Mouse (Mus musculus): ENCODE results near the gene Foxo6. TPM values are rescaled to one million over a fixed set of nuclear protein-coding genes. Genes with fewer than 3 reads are reported as not detected.
A peak's percentile ranks its signal among the peaks of the same experiment; 100 is the strongest.

Foxo6 gene
- polyA plus RNA-seq, 1 experiment from 2014 or later, result 2.0 TPM

DNA sequence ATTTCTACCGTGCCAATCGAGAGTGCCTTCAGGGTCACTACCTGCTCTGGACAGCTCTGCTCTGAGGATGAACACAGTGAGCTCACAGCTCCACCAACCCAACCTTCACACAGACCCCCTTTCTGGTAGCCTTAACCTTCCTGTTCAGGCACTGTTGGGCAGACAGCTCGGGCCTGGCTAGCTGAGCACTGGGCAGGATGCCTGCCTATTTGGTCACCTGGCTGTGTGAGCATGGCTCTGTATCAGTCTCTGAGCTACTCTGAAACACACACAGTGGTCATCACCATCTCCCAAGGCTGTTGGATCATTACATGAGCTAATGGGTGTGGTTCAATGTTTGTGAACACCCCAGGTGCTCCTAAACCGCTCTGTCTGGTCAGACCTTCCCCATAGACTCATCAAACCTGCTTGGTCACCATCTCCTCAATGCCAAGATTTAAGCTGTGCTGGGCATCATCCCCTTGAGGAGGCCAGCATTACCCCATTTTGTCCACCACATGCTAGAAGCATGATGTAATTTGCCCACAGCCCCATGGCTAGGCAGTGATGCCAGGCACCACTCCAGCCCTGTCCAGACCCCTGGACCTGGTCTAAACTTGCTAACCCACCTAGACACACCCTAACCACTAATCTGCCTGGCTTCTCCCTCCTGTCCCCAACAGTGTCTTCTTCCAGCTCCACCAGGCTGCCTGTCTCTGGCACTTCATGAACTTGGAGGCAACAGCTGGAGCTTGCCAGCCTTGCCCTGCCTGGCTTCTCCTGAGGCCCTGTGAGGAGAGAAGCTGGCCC is 16.8 kb downstream of the Foxo6 start:
- no peaks in the 10 kb centered on the region for H3K9me3 ChIP-seq (ENCODE audit: control insufficient read depth, low read length)
- no peak overlapping the region for H3K4me3 ChIP-seq (replicated peaks; ENCODE audit: low read depth, low read length)
- ATAC-seq (ENCODE audit: low FRiP score, low TSS enrichment) (no peak), DNase-seq (no peak)
- H3K4me1 ChIP-seq (ENCODE audit: control insufficient read depth, insufficient read depth, low read length), result peaks cover 37% of the 10 kb centered on the region
- H3K36me3 ChIP-seq (ENCODE audit: control insufficient read depth, insufficient read depth, low read length), result peaks cover 6% of the 10 kb centered on the region; the same call in 1 of the 2 replicates
- H3K27ac ChIP-seq (replicated peaks; ENCODE audit: low read depth, low read length), result no peak overlapping the region
- H3K9ac ChIP-seq (replicated peaks; ENCODE audit: low read length), result no peak overlapping the region
- peaks cover 56% of the 10 kb centered on the region for H3K27me3 ChIP-seq (ENCODE audit: control insufficient read depth, insufficient read depth, low read length)
- 73% methylated on average over 4 of the region's 4 CpGs for WGBS
- no peak overlapping the region for H3K4me2 ChIP-seq (ENCODE audit: low read length)

DNA sequence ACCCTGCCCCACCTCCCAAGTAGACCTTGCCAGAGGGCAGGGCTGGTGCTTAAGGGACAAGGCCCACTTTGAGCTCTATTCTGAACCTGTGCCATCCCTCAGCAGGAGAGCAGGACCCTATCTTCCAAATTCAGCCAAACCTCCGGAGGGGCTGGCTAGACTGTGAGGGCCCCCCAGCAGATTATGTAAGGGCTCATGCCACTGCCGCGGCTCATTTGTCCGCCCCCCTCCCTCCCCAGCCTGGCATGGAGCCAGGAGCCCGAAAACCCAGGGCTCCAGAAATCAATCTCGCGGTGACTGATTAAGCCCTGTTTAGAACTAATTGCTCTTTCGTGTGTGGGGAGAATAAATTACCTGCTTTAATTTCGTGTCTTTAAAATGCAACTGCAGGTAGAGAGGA is 17.7 kb downstream of the Foxo6 start:
- DNase-seq (peak; percentile 73), ATAC-seq (ENCODE audit: low FRiP score, low TSS enrichment) (no peak)
- H3K9ac ChIP-seq (replicated peaks; ENCODE audit: low read length), result no peak overlapping the region
- H3K27ac ChIP-seq (replicated peaks; ENCODE audit: low read depth, low read length), result no peak overlapping the region
- H3K9me3 ChIP-seq (ENCODE audit: control insufficient read depth, low read length), result no peaks in the 10 kb centered on the region
- 8% methylated on average over 9 of the region's 9 CpGs for WGBS
- H3K4me3 ChIP-seq (replicated peaks; ENCODE audit: low read depth, low read length), result no peak overlapping the region
- H3K4me1 ChIP-seq (ENCODE audit: control insufficient read depth, insufficient read depth, low read length), result peaks cover 37% of the 10 kb centered on the region
- H3K27me3 ChIP-seq (ENCODE audit: control insufficient read depth, insufficient read depth, low read length), result peaks cover 58% of the 10 kb centered on the region
- peaks cover 6% of the 10 kb centered on the region; the same call in 1 of the 2 replicates for H3K36me3 ChIP-seq (ENCODE audit: control insufficient read depth, insufficient read depth, low read length)
- no peak overlapping the region for H3K4me2 ChIP-seq (ENCODE audit: low read length)

DNA sequence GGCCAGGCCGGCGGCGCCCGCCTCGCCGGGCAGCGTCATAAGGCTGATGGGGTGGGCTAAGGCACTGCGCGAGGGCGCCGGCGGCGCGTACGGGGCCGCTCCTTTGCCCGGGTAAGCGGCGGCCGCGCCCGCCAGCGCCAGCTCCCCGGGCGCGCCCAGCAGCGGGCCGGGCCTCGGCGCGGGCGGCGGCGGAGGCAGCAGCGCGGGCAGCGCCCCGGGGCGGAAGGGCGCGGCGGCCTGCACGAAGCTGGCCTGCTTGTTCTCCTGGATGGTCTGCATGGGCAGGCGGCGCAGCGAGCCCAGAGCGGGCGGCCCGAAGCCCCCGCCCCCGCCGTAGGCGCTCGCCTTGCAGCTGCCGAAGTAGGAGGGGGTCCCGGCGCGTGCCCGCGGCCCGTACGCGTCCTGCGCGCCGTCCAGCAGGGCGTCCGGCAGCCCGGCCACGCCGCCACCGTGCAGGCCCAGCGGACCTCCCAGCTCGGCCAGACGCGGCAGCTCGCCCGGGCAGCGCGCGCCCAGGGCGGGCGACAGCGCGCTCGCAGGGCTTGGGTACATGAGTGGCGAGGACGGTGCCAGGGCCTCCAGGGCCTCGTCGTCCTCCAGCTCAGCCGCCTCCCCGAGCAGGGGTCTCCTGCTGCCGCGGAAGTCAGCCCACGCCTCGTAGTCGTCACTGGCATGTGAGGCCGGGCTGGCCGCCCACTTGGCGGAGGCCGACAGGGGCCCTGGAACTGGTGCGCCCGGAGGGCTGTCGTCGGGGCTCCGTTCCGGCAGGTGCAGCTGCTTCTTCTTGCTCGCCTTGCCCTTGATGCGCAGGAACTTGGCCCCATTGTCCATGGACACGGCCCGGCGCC is 18.7 kb downstream of the Foxo6 start:
- peaks cover 63% of the 10 kb centered on the region for H3K27me3 ChIP-seq (ENCODE audit: control insufficient read depth, insufficient read depth, low read length)
- WGBS, result 1% methylated on average over 101 of the region's 112 CpGs
- no peaks in the 10 kb centered on the region for H3K9me3 ChIP-seq (ENCODE audit: control insufficient read depth, low read length)
- ATAC-seq (ENCODE audit: low FRiP score, low TSS enrichment), result peak; percentile 50; the same call in 1 of the 2 replicates
- H3K4me2 ChIP-seq (ENCODE audit: low read length), result peak overlapping the region; percentile 53
- peaks cover 6% of the 10 kb centered on the region; the same call in 1 of the 2 replicates for H3K36me3 ChIP-seq (ENCODE audit: control insufficient read depth, insufficient read depth, low read length)
- H3K27ac ChIP-seq (replicated peaks; ENCODE audit: low read depth, low read length), result peak overlapping the region; percentile 41; the same call in 1 of the 2 replicates
- H3K4me1 ChIP-seq (ENCODE audit: control insufficient read depth, insufficient read depth, low read length), result peaks cover 46% of the 10 kb centered on the region
- peak; percentile 64 for DNase-seq
- H3K9ac ChIP-seq (replicated peaks; ENCODE audit: low read length), result peak overlapping the region; percentile 29; the same call in 1 of the 2 replicates
- H3K4me3 ChIP-seq (replicated peaks; ENCODE audit: low read depth, low read length), result peak overlapping the region; percentile 28

DNA sequence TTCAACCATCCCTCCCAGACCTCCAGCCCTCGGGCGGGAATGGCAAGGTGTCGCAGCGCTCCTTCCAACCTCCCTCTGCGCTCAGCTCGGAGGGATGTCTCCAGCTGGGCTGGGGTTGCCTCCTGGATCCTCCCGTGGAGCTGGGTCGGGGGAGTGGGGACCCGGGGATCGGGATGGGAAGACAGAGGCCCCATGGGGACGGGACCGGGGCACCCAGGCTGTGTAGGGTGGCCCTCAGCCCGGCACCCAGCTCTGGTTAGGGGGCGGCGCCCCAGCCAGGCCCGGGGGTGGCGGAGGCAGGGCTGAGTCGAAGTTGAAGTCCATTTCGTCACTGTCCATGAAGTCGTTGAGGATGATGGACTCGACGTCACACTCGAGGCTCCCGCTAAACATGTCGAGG is 19.5 kb downstream of the Foxo6 start:
- H3K4me3 ChIP-seq (replicated peaks; ENCODE audit: low read depth, low read length), result peak overlapping the region; percentile 28
- peaks cover 52% of the 10 kb centered on the region for H3K4me1 ChIP-seq (ENCODE audit: control insufficient read depth, insufficient read depth, low read length)
- H3K9me3 ChIP-seq (ENCODE audit: control insufficient read depth, low read length), result no peaks in the 10 kb centered on the region
- DNase-seq (no peak), ATAC-seq (ENCODE audit: low FRiP score, low TSS enrichment) (no peak)
- WGBS, result 10% methylated on average over 25 of the region's 25 CpGs
- H3K4me2 ChIP-seq (ENCODE audit: low read length), result peak overlapping the region; percentile 53
- peaks cover 6% of the 10 kb centered on the region; the same call in 1 of the 2 replicates for H3K36me3 ChIP-seq (ENCODE audit: control insufficient read depth, insufficient read depth, low read length)
- H3K27ac ChIP-seq (replicated peaks; ENCODE audit: low read depth, low read length), result no peak overlapping the region
- H3K27me3 ChIP-seq (ENCODE audit: control insufficient read depth, insufficient read depth, low read length), result peaks cover 63% of the 10 kb centered on the region
- peak overlapping the region; percentile 29; the same call in 1 of the 2 replicates for H3K9ac ChIP-seq (replicated peaks; ENCODE audit: low read length)

DNA sequence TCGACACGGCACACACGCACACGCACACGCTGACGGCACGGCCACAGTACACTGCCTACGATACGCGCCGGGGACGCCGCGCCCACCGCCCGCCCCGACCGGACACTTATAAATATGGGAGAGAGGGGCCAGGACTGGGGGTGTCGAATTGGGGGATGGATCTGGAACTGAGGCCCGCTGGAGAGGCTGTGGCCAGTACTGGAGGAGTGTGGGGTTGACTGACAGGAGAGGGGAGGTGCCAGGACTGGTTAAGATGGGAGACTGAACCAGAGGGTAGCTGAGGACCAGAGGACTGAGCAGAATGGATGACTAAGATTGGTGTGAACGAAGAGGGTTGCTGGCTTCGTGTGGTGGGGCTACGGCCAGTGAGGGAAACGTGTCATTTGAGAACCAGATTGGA is 20.0 kb downstream of the Foxo6 start:
- Histone ChIP-seq H3K27ac (replicated peaks; ENCODE audit: low read depth, low read length) (no peak overlapping the region), H3K4me3 (replicated peaks; ENCODE audit: low read depth, low read length) (no peak overlapping the region), H3K4me2 (ENCODE audit: low read length) (no peak overlapping the region), H3K4me1 (ENCODE audit: control insufficient read depth, insufficient read depth, low read length) (peaks cover 53% of the 10 kb centered on the region), H3K9me3 (ENCODE audit: control insufficient read depth, low read length) (no peaks in the 10 kb centered on the region), H3K9ac (replicated peaks; ENCODE audit: low read length) (no peak overlapping the region), H3K36me3 (ENCODE audit: control insufficient read depth, insufficient read depth, low read length) (peaks cover 6% of the 10 kb centered on the region; the same call in 1 of the 2 replicates), H3K27me3 (ENCODE audit: control insufficient read depth, insufficient read depth, low read length) (peaks cover 63% of the 10 kb centered on the region)
- no peak for ATAC-seq (ENCODE audit: low FRiP score, low TSS enrichment)
- no peak for DNase-seq
- WGBS, result 17% methylated on average over 24 of the region's 24 CpGs

- no peak for ATAC-seq (ENCODE audit: low FRiP score, low TSS enrichment)
These were observed 23.0 kb downstream of the Foxo6 start for GRCm38 (mm10) chr4:120264105-120264504.

GRCm38 (mm10) chr4:120262726-120263125 is 24.4 kb downstream of the Foxo6 start:
- H3K36me3 ChIP-seq (ENCODE audit: control insufficient read depth, insufficient read depth, low read length), result 0 out of 2 replicates have a peak, but pooled peaks cover 6% of the 10 kb centered on the region
- no peak for ATAC-seq (ENCODE audit: low FRiP score, low TSS enrichment)
- no peak overlapping the region for H3K4me3 ChIP-seq (replicated peaks; ENCODE audit: low read depth, low read length)
- H3K27me3 ChIP-seq (ENCODE audit: control insufficient read depth, insufficient read depth, low read length), result peaks cover 27% of the 10 kb centered on the region
- H3K27ac ChIP-seq (replicated peaks; ENCODE audit: low read depth, low read length), result peak overlapping the region; percentile 74
- peaks cover 47% of the 10 kb centered on the region for H3K4me1 ChIP-seq (ENCODE audit: control insufficient read depth, insufficient read depth, low read length)
- 0 out of 2 replicates have a peak overlapping the region, but pooled peaks have one; percentile 6 for H3K9ac ChIP-seq (replicated peaks; ENCODE audit: low read length)
- WGBS, result 27% methylated on average over 2 of the region's 2 CpGs
- H3K9me3 ChIP-seq (ENCODE audit: control insufficient read depth, low read length), result no peaks in the 10 kb centered on the region
- no peak for DNase-seq
- no peak overlapping the region for H3K4me2 ChIP-seq (ENCODE audit: low read length)

More at GRCm38 (mm10) chr4:120264105-120264504, 23.0 kb downstream of the Foxo6 start:
- no peak overlapping the region for H3K9ac ChIP-seq (replicated peaks; ENCODE audit: low read length)
- peaks cover 6% of the 10 kb centered on the region; the same call in 1 of the 2 replicates for H3K36me3 ChIP-seq (ENCODE audit: control insufficient read depth, insufficient read depth, low read length)
- DNase-seq, result no peak
- WGBS, result 61% methylated on average over 3 of the region's 3 CpGs
- no peaks in the 10 kb centered on the region for H3K9me3 ChIP-seq (ENCODE audit: control insufficient read depth, low read length)
- peaks cover 38% of the 10 kb centered on the region for H3K27me3 ChIP-seq (ENCODE audit: control insufficient read depth, insufficient read depth, low read length)
- 0 out of 2 replicates have a peak overlapping the region, but pooled peaks have one; percentile 74 for H3K27ac ChIP-seq (replicated peaks; ENCODE audit: low read depth, low read length)
- no peak overlapping the region for H3K4me2 ChIP-seq (ENCODE audit: low read length)
- H3K4me1 ChIP-seq (ENCODE audit: control insufficient read depth, insufficient read depth, low read length), result peaks cover 56% of the 10 kb centered on the region
- no peak overlapping the region for H3K4me3 ChIP-seq (replicated peaks; ENCODE audit: low read depth, low read length)

GRCm38 (mm10) chr4:120262206-120262605 is 24.9 kb downstream of the Foxo6 start:
- peaks cover 22% of the 10 kb centered on the region for H3K27me3 ChIP-seq (ENCODE audit: control insufficient read depth, insufficient read depth, low read length)
- WGBS, result 27% methylated on average over 10 of the region's 10 CpGs
- H3K27ac ChIP-seq (replicated peaks; ENCODE audit: low read depth, low read length), result peak overlapping the region; percentile 74; the same call in 1 of the 2 replicates
- H3K9ac ChIP-seq (replicated peaks; ENCODE audit: low read length), result no peak overlapping the region
- H3K9me3 ChIP-seq (ENCODE audit: control insufficient read depth, low read length), result no peaks in the 10 kb centered on the region
- H3K4me2 ChIP-seq (ENCODE audit: low read length), result no peak overlapping the region
- no peak for ATAC-seq (ENCODE audit: low FRiP score, low TSS enrichment)
- H3K4me1 ChIP-seq (ENCODE audit: control insufficient read depth, insufficient read depth, low read length), result peaks cover 43% of the 10 kb centered on the region
- DNase-seq, result no peak
- H3K36me3 ChIP-seq (ENCODE audit: control insufficient read depth, insufficient read depth, low read length), result 0 out of 2 replicates have a peak, but pooled peaks cover under 1% of the 10 kb centered on the region
- no peak overlapping the region for H3K4me3 ChIP-seq (replicated peaks; ENCODE audit: low read depth, low read length)
